Mouse (Mus musculus): ENCODE measurements around the gene Creb5. TPM values are rescaled to one million over a fixed set of nuclear protein-coding genes. Genes with fewer than 3 reads are reported as not detected.
"Not testable (repeated sequence)": the region's sequence is repeated elsewhere in the genome, so short reads cannot be mapped to it uniquely, and the experiment has no call there.

Gene Creb5
- polyA plus RNA-seq, 1 experiment from 2014 or later = 4.3 TPM

GRCm38 (mm10) chr6:53401364-53401763 is 114.3 kb downstream of the Creb5 start:
- Histone ChIP-seq H3K9me3 (no peaks in the 10 kb centered on the region), H3K27ac (no peak overlapping the region), H3K27me3 (ENCODE audit: insufficient read depth, poor library complexity, severe bottlenecking) (no peaks in the 10 kb centered on the region), H3K36me3 (no peaks in the 10 kb centered on the region), H3K4me3 (no peak overlapping the region), H3K4me1 (replicated peaks) (peaks cover 16% of the 10 kb centered on the region)
- 90% methylated on average over 6 of the region's 6 CpGs for WGBS
- DNase-seq (ENCODE audit: low spot score) = no peak

- H3K36me3 ChIP-seq; H3K4me3 ChIP-seq; DNase-seq (ENCODE audit: low spot score); H3K9me3 ChIP-seq; H3K27ac ChIP-seq; H3K27me3 ChIP-seq (ENCODE audit: insufficient read depth, poor library complexity, severe bottlenecking): not testable (repeated sequence)
- WGBS = 95% methylated on average over 7 of the region's 7 CpGs
- peaks cover 15% of the 10 kb centered on the region for H3K4me1 ChIP-seq (replicated peaks)
Observed at GRCm38 (mm10) chr6:53402551-53402950, 115.5 kb downstream of the Creb5 start.

GRCm38 (mm10) chr6:53409183-53409582 is 122.1 kb downstream of the Creb5 start:
- no peak for DNase-seq (ENCODE audit: low spot score)
- H3K9me3 ChIP-seq = no peaks in the 10 kb centered on the region
- no peak overlapping the region for H3K27ac ChIP-seq
- 87% methylated on average over 6 of the region's 6 CpGs for WGBS
- H3K4me3 ChIP-seq = no peak overlapping the region
- no peaks in the 10 kb centered on the region for H3K4me1 ChIP-seq (replicated peaks)
- H3K36me3 ChIP-seq = no peaks in the 10 kb centered on the region
- no peaks in the 10 kb centered on the region for H3K27me3 ChIP-seq (ENCODE audit: insufficient read depth, poor library complexity, severe bottlenecking)

DNA sequence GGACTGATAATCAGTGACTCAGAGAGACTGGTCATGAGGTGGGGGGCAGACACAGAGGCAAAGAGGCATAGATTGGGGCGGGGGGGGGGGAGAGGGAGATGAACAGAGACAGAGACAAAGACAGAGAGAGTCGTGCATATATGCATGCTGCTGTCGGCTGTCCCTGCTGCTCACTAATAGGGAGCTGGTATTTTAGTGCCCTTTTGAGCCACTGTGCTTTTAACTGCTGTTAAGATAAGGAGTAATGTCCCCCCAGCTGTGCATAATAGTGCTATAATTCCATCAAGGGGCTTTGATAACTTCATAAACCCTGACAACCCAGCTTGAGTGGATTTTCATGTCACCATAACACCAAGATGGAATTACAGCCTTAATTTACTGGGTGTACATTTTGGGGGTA is 134.3 kb downstream of the Creb5 start:
- Histone ChIP-seq H3K4me3 (no peak overlapping the region), H3K36me3 (no peaks in the 10 kb centered on the region), H3K27ac (no peak overlapping the region), H3K27me3 (ENCODE audit: insufficient read depth, poor library complexity, severe bottlenecking) (no peaks in the 10 kb centered on the region), H3K4me1 (replicated peaks) (no peaks in the 10 kb centered on the region), H3K9me3 (no peaks in the 10 kb centered on the region)
- 83% methylated on average over 3 of the region's 3 CpGs for WGBS
- DNase-seq (ENCODE audit: low spot score) = no peak

GRCm38 (mm10) chr6:53429368-53429767 is 142.3 kb downstream of the Creb5 start:
- 0 out of 2 replicates have a peak, but pooled peaks cover 5% of the 10 kb centered on the region for H3K4me1 ChIP-seq (replicated peaks)
- no peak overlapping the region for H3K27ac ChIP-seq
- no peaks in the 10 kb centered on the region for H3K9me3 ChIP-seq
- WGBS = 84% methylated on average over 7 of the region's 7 CpGs
- H3K36me3 ChIP-seq = no peaks in the 10 kb centered on the region
- H3K4me3 ChIP-seq = no peak overlapping the region
- H3K27me3 ChIP-seq (ENCODE audit: insufficient read depth, poor library complexity, severe bottlenecking) = no peaks in the 10 kb centered on the region
- DNase-seq (ENCODE audit: low spot score) = no peak

DNA sequence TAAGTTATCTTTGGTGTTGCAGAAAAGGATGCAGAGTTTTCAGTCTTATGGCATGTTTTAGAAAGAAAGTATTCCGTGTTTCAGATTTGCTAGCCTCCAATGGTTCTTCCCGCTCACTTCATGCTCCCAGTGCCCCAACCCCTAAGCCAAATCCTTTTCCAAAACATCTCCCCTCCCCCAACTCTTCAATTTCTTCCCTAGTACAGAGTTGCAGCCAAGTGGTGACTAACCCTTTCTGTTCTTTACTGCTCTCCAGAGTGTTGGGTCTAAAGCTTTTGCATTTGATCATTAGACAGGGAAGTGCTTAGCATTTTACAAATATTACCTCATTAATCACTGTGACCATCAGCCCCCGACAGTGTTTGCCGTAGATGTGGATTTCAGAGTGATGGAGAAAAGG is 142.8 kb downstream of the Creb5 start:
- no peak overlapping the region for H3K27ac ChIP-seq
- 75% methylated on average over 4 of the region's 4 CpGs for WGBS

GRCm38 (mm10) chr6:53445862-53446460 is 158.9 kb downstream of the Creb5 start:
- DNase-seq (ENCODE audit: low spot score) = no peak
- no peaks in the 10 kb centered on the region for H3K9me3 ChIP-seq

More for the DNA sequence above, 142.8 kb downstream of the Creb5 start:
- H3K9me3 ChIP-seq = no peaks in the 10 kb centered on the region
- 0 out of 2 replicates have a peak, but pooled peaks cover 5% of the 10 kb centered on the region for H3K4me1 ChIP-seq (replicated peaks)
- no peaks in the 10 kb centered on the region for H3K36me3 ChIP-seq
- no peak for DNase-seq (ENCODE audit: low spot score)
- no peak overlapping the region for H3K4me3 ChIP-seq
- no peaks in the 10 kb centered on the region for H3K27me3 ChIP-seq (ENCODE audit: insufficient read depth, poor library complexity, severe bottlenecking)

GRCm38 (mm10) chr6:53447479-53447878 is 160.4 kb downstream of the Creb5 start:
- Histone ChIP-seq H3K4me1 (replicated peaks) (peaks cover 13% of the 10 kb centered on the region), H3K4me3 (no peak overlapping the region), H3K27me3 (ENCODE audit: insufficient read depth, poor library complexity, severe bottlenecking) (no peaks in the 10 kb centered on the region), H3K9me3 (no peaks in the 10 kb centered on the region), H3K36me3 (no peaks in the 10 kb centered on the region), H3K27ac (no peak overlapping the region)
- DNase-seq (ENCODE audit: low spot score) = no peak
- WGBS = 91% methylated on average over 9 of the region's 9 CpGs

More at GRCm38 (mm10) chr6:53445862-53446460, 158.9 kb downstream of the Creb5 start:
- Histone ChIP-seq H3K4me3 (no peak overlapping the region), H3K27me3 (ENCODE audit: insufficient read depth, poor library complexity, severe bottlenecking) (no peaks in the 10 kb centered on the region), H3K36me3 (no peaks in the 10 kb centered on the region), H3K4me1 (replicated peaks) (peaks cover 11% of the 10 kb centered on the region), H3K27ac (no peak overlapping the region)
- WGBS = 94% methylated on average over 11 of the region's 11 CpGs

DNA sequence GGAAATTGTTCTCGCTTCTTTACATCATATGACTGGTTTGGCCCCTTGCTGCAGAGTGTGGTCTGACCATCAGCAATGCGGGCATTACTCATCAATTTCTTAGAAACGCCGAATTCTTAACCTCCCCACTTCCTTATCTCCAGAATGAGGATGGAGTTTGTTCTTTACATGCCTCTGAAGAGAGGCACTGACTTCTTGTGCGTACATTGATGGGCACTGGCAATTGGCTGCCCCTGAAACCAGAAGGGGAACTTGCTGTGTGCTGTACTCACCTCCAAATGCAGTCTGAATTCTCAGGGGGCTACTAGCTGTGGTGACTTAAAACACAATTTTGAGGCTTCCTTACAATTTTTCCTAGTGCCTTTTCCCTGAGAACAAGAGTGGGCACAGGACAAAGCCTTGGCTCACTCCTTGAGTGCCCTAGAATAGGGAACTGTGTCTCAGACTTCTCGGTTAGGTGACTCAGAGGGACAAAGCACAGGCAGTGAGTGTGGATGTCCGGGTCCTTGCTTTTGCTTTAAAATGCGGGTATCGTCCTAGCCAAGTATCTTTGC is 161.3 kb downstream of the Creb5 start:
- WGBS = 88% methylated on average over 9 of the region's 9 CpGs
- Histone ChIP-seq H3K9me3 (no peaks in the 10 kb centered on the region), H3K4me1 (replicated peaks) (peaks cover 18% of the 10 kb centered on the region), H3K36me3 (no peaks in the 10 kb centered on the region), H3K4me3 (no peak overlapping the region), H3K27me3 (ENCODE audit: insufficient read depth, poor library complexity, severe bottlenecking) (no peaks in the 10 kb centered on the region), H3K27ac (no peak overlapping the region)
- DNase-seq (ENCODE audit: low spot score) = no peak

GRCm38 (mm10) chr6:53449437-53450173 is 162.5 kb downstream of the Creb5 start:
- H3K27ac ChIP-seq = no peak overlapping the region
- no peak for DNase-seq (ENCODE audit: low spot score)
- 70% methylated on average over 9 of the region's 9 CpGs for WGBS

GRCm38 (mm10) chr6:53450494-53450893 is 163.4 kb downstream of the Creb5 start:
- H3K9me3 ChIP-seq = no peaks in the 10 kb centered on the region
- H3K36me3 ChIP-seq = no peaks in the 10 kb centered on the region
- H3K27me3 ChIP-seq (ENCODE audit: insufficient read depth, poor library complexity, severe bottlenecking) = no peaks in the 10 kb centered on the region
- H3K27ac ChIP-seq = no peak overlapping the region
- DNase-seq (ENCODE audit: low spot score) = no peak
- no peak overlapping the region for H3K4me3 ChIP-seq
- H3K4me1 ChIP-seq (replicated peaks) = peaks cover 18% of the 10 kb centered on the region
- 62% methylated on average over 3 of the region's 3 CpGs for WGBS

More at GRCm38 (mm10) chr6:53449437-53450173, 162.5 kb downstream of the Creb5 start:
- H3K27me3 ChIP-seq (ENCODE audit: insufficient read depth, poor library complexity, severe bottlenecking) = no peaks in the 10 kb centered on the region
- peaks cover 18% of the 10 kb centered on the region for H3K4me1 ChIP-seq (replicated peaks)
- H3K4me3 ChIP-seq = no peak overlapping the region
- no peaks in the 10 kb centered on the region for H3K9me3 ChIP-seq
- H3K36me3 ChIP-seq = no peaks in the 10 kb centered on the region

- no peaks in the 10 kb centered on the region for H3K9me3 ChIP-seq
- H3K36me3 ChIP-seq = no peaks in the 10 kb centered on the region
- WGBS = 67% methylated on average over 6 of the region's 6 CpGs
- H3K4me3 ChIP-seq = no peak overlapping the region
- H3K4me1 ChIP-seq (replicated peaks) = peaks cover 18% of the 10 kb centered on the region
- no peak overlapping the region for H3K27ac ChIP-seq
- no peak for DNase-seq (ENCODE audit: low spot score)
- H3K27me3 ChIP-seq (ENCODE audit: insufficient read depth, poor library complexity, severe bottlenecking) = no peaks in the 10 kb centered on the region
Observed at GRCm38 (mm10) chr6:53452240-53452639, 165.2 kb downstream of the Creb5 start.

- no peaks in the 10 kb centered on the region for H3K27me3 ChIP-seq (ENCODE audit: insufficient read depth, poor library complexity, severe bottlenecking)
- DNase-seq (ENCODE audit: low spot score) = no peak
- no peaks in the 10 kb centered on the region for H3K9me3 ChIP-seq
- H3K4me1 ChIP-seq (replicated peaks) = 0 out of 2 replicates have a peak, but pooled peaks cover 14% of the 10 kb centered on the region
- no peak overlapping the region for H3K4me3 ChIP-seq
- no peak overlapping the region for H3K27ac ChIP-seq
- H3K36me3 ChIP-seq = no peaks in the 10 kb centered on the region
- 74% methylated on average over 4 of the region's 4 CpGs for WGBS
Observed at GRCm38 (mm10) chr6:53455442-53455841, 168.4 kb downstream of the Creb5 start.

Data from hindbrain, embryonic 10.5 days (tissue).